Mouse (Mus musculus) embryonic facial prominence, embryonic 13.5 days (tissue): Measurements from ENCODE around the gene Havcr1. TPM values are rescaled to one million over a fixed set of nuclear protein-coding genes. Genes with fewer than 3 reads are reported as not detected.
"Not testable (repeated sequence)": the region's sequence is repeated elsewhere in the genome, so short reads cannot be mapped to it uniquely, and the experiment has no call there.

Experiments used
- ATAC-seq: fragments of 200-750 bp; cut with Nextera tagmentation; 2 replicates; pipeline ENCODE4 v1.8.0; 2017; ENCODE audit warnings: low read depth; ENCODE audit not compliant: insufficient number of reproducible peaks, insufficient read depth, low FRiP score, low TSS enrichment
- H3K27ac ChIP-seq: fragments of 300-500 bp; sonication (generic); 2 replicates; pipeline ENCODE4 v1.5.1; 2015; ENCODE audit warnings: moderate library complexity, mild to moderate bottlenecking, inconsistent platforms
- H3K27me3 ChIP-seq: fragments of 300-500 bp; sonication (generic); 2 replicates; pipeline ENCODE4 v1.6.1; 2015; ENCODE audit warnings: mild to moderate bottlenecking, inconsistent platforms
- H3K36me3 ChIP-seq: fragments of 300-500 bp; sonication (generic); 2 replicates; pipeline ENCODE4 v1.6.1; 2015; ENCODE audit warnings: mild to moderate bottlenecking, inconsistent platforms
- H3K4me1 ChIP-seq: fragments of 300-500 bp; sonication (generic); 2 replicates; pipeline ENCODE4 v1.6.1; 2015; ENCODE audit warnings: inconsistent platforms
- H3K4me2 ChIP-seq: fragments of 300-500 bp; sonication (generic); 2 replicates; pipeline ENCODE4 v1.6.1; 2015; ENCODE audit warnings: moderate library complexity, mild to moderate bottlenecking, inconsistent platforms
- H3K4me3 ChIP-seq: fragments of 300-500 bp; sonication (generic); 2 replicates; pipeline ENCODE4 v1.5.1; 2015; ENCODE audit warnings: mild to moderate bottlenecking, inconsistent platforms
- H3K9ac ChIP-seq: fragments of 300-500 bp; sonication (generic); 2 replicates; pipeline ENCODE4 v1.6.1; 2015; ENCODE audit warnings: mild to moderate bottlenecking, inconsistent platforms
- H3K9me3 ChIP-seq: fragments of 300-500 bp; sonication (generic); 2 replicates; pipeline ENCODE4 v1.6.1; 2016; ENCODE audit warnings: inconsistent platforms
- WGBS: fragments of 180-500 bp; shearing (Covaris S2); methylation state at CpG from one replicate; pipeline ENCODE4 v1.1.7; 2015; ENCODE audit warnings: mixed read lengths; 5-methylcytosine and 5-hydroxymethylcytosine counted together
- polyA plus RNA-seq: library from polyadenylated mRNA; unstranded; fragments of >200 nt; fragmentation: Nextera tagmentation; extraction: Ambion mirVana; gene quantifications from 2 replicates; pipeline ENCODE4 v1.2.1, GENCODE M21; 2015

Gene Havcr1
- polyA plus RNA-seq, result not detected in 2 replicates

DNA sequence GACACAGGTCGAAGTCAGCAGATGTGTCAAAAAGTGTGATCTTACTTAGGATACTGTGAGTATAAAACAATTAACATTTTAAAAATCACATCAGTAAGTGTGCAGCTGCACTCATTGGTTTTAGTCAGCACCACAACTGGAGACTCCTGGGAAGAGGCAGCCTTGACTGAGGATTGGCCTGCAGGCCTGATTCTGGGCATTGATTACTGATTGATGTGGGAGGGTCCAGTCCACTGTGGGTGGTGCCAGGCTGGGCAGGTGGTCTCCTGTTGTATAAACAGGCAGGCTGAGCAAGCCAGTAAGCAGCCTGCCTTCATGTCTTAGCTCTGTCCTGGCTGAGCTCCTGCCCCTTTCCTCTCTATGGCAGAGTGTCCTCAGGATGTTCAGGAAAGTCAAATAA lies at the start of gene Havcr1:
Gene Havcr1, plus strand, starts transcription at position 5 of the 400 bp plus-strand sequence.
- not testable (repeated sequence) for H3K9me3 ChIP-seq

GRCm38 (mm10) chr11:46690136-46690535 lies 44.7 kb upstream of the Havcr1 start:
- no peak overlapping the region for H3K4me3 ChIP-seq
- 86% methylated on average over 2 of the region's 2 CpGs for WGBS
- H3K4me2 ChIP-seq, result no peak overlapping the region
- no peaks in the 10 kb centered on the region for H3K4me1 ChIP-seq
- H3K27ac ChIP-seq, result no peak overlapping the region
- no peak overlapping the region for H3K9ac ChIP-seq
- H3K36me3 ChIP-seq, result no peaks in the 10 kb centered on the region
- no peak for ATAC-seq
- H3K9me3 ChIP-seq, result no peaks in the 10 kb centered on the region
- H3K27me3 ChIP-seq, result no peaks in the 10 kb centered on the region

More for the DNA sequence above, at the start of gene Havcr1:
- not testable (repeated sequence) for H3K9ac ChIP-seq, H3K4me1 ChIP-seq, H3K27ac ChIP-seq, ATAC-seq, H3K4me3 ChIP-seq, H3K27me3 ChIP-seq, H3K36me3 ChIP-seq, H3K4me2 ChIP-seq
- 93% methylated on average over 1 of the region's 1 CpGs for WGBS

- H3K9me3 ChIP-seq, H3K9ac ChIP-seq, ATAC-seq, H3K4me1 ChIP-seq, H3K4me3 ChIP-seq, H3K4me2 ChIP-seq, H3K36me3 ChIP-seq, H3K27ac ChIP-seq, H3K27me3 ChIP-seq: not testable (repeated sequence)
- WGBS, result 70% methylated on average over 2 of the region's 2 CpGs
Observed at GRCm38 (mm10) chr11:46695849-46696248, 39.0 kb upstream of the Havcr1 start.

DNA sequence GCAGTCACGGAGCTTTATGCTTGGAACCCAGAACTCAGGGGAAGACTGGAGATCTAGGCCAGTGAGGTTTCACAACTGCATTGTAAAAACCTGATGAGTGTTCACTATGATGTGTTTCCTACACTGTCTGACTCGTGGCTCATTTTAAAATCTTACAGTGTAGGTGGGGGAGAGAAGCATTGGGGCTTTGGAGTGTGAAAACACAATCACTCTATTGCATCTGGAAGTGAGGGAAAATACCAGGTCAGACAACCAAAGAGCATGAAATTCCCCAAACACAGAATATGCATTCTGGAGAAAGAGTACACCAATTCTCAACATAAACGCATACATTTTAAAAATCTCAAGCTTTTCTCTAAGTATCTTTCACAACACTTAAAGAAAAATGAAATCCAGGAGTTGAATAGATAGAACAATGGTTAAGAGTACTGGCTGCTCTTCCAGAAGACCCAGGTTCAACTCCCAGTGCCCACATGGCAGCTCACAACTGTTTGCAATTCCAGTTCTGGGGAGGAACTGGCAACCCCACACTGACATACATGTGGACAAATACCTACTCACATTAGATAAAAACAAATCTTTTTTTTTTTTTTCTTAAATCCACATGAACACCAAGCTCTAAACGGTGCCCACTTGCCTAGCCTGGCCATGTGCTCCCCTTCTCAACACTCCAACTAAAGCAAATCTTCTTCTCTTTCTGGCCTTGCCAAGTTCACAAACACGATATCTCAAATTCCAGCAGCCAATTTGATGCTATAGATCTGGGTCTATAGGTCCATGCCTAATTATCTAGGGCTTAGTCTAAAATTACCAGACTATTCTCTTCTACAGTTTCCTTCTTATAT lies 37.2 kb upstream of the Havcr1 start:
- no peak overlapping the region for H3K27ac ChIP-seq
- no peaks in the 10 kb centered on the region for H3K4me1 ChIP-seq
- H3K4me2 ChIP-seq, result no peak overlapping the region
- no peaks in the 10 kb centered on the region for H3K27me3 ChIP-seq
- H3K9ac ChIP-seq, result no peak overlapping the region
- no peak for ATAC-seq
- H3K4me3 ChIP-seq, result no peak overlapping the region
- 73% methylated on average over 5 of the region's 5 CpGs for WGBS
- 0 out of 2 replicates have a peak, but pooled peaks cover 3% of the 10 kb centered on the region for H3K9me3 ChIP-seq
- H3K36me3 ChIP-seq, result no peaks in the 10 kb centered on the region

GRCm38 (mm10) chr11:46698278-46698655 lies 36.6 kb upstream of the Havcr1 start:
- Histone ChIP-seq H3K27me3 (no peaks in the 10 kb centered on the region), H3K9ac (no peak overlapping the region), H3K27ac (no peak overlapping the region), H3K4me3 (no peak overlapping the region), H3K36me3 (no peaks in the 10 kb centered on the region), H3K4me1 (no peaks in the 10 kb centered on the region), H3K9me3 (0 out of 2 replicates have a peak, but pooled peaks cover 3% of the 10 kb centered on the region), H3K4me2 (no peak overlapping the region)
- WGBS, result 80% methylated on average over 6 of the region's 6 CpGs
- no peak for ATAC-seq

DNA sequence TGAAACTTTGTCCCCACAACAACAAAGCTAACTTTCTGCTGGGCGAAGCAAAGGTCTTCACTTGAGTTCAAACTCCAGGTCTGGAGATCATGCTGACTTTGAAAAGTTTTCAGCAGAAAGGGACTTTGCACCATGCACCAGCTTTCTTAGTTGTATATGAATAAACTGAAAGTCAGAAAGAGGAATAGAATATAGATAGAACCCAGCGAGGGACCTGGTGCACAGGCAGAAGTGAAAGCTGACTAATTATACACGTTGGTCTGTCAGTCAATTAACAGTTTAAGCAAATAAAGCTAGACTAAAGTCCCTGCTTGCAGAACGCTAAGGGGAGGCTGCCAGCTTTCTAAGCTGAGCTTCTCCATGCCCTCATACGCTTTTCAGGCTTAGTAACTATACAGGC lies 36.0 kb upstream of the Havcr1 start:
- H3K9me3 ChIP-seq, result 0 out of 2 replicates have a peak, but pooled peaks cover 3% of the 10 kb centered on the region
- no peaks in the 10 kb centered on the region for H3K36me3 ChIP-seq
- H3K4me1 ChIP-seq, result no peaks in the 10 kb centered on the region
- WGBS, result 82% methylated on average over 5 of the region's 5 CpGs
- H3K9ac ChIP-seq, result no peak overlapping the region
- no peak overlapping the region for H3K27ac ChIP-seq
- no peak overlapping the region for H3K4me3 ChIP-seq
- H3K4me2 ChIP-seq, result no peak overlapping the region
- no peak for ATAC-seq
- H3K27me3 ChIP-seq, result no peaks in the 10 kb centered on the region

DNA sequence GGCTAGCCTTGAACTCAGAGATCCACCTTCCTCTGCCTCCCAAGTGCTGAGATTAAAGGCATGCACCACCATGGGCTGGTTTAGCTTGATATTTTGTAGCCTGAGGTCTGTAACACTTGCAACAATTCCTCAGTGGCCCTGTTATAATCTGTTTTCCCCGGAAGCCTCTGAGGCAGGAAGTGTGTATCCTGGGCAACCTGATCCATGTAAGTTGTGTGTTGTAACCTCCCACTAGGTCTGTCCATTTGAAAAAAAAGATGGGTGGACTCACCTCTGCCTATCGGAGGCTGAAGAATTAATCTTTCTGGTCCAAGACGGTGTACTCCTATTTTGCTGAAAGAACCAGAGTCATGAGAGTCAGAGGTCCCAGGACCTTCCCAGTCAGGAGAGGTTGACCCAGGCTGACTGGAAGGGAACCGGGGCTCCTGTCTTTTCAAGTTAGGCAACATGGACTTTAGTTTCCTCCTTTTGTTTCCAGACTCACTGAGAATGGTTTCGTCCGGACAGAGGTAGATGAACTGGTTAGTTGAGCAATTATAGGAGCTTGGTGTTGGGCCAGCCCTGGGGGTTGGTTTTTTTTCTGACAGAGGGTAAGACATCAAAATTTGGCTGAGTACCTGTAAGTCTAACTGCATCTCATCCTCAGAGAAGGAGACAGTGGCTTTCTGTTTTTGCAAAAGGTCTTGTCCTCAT lies 28.1 kb upstream of the Havcr1 start, which contains the start of gene Timd2:
Gene Timd2, minus strand, starts transcription at position 398 of the 693 bp plus-strand sequence.
- Histone ChIP-seq H3K9me3 (no peaks in the 10 kb centered on the region), H3K4me2 (no peak within 1 kb of the TSS), H3K4me1 (no peaks in the 10 kb centered on the region), H3K27me3 (no peaks in the 10 kb centered on the region), H3K27ac (no peak within 1 kb of the TSS), H3K4me3 (no peak within 1 kb of the TSS), H3K9ac (no peak within 1 kb of the TSS), H3K36me3 (no peaks in the 10 kb centered on the region)
- WGBS, result 63% methylated on average over 6 of the region's 6 CpGs
- no peak for ATAC-seq

DNA sequence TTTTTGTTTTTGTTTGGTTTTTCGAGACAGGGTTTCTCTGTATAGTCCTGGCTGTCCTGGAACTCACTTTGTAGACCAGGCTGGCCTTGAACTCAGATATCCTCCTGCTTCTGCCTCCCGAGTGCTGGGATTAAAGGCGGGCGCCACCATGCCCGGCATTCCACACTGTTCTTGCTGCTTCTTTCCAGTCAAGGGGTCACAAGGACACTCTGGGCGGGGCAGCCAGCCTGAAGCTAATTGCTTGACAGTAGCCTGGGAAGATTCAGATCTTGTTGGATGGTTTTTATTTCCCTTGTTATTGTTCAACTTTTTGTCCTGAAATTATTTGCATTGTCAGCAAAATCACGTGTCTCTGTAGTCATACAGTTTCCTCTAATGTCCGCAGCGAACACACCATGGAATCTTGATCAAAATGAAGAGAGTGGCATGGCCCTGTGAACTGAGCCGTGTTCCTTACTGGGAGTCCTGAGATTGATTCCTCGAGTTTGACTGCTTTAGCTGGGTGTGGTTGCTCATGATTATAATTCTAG lies 3.3 kb upstream of the Havcr1 start:
- WGBS, result 83% methylated on average over 11 of the region's 11 CpGs

GRCm38 (mm10) chr11:46733242-46733789 lies 1.6 kb upstream of the Havcr1 start:
- H3K4me2 ChIP-seq, result no peak overlapping the region
- WGBS, result 61% methylated on average over 6 of the region's 6 CpGs
- H3K4me1 ChIP-seq, result no peaks in the 10 kb centered on the region
- no peak overlapping the region for H3K9ac ChIP-seq
- no peak overlapping the region for H3K4me3 ChIP-seq
- H3K36me3 ChIP-seq, result no peaks in the 10 kb centered on the region
- H3K27me3 ChIP-seq, result no peaks in the 10 kb centered on the region
- H3K9me3 ChIP-seq, result no peaks in the 10 kb centered on the region
- ATAC-seq, result no peak
- no peak overlapping the region for H3K27ac ChIP-seq

More for the DNA sequence above, 3.3 kb upstream of the Havcr1 start:
- Histone ChIP-seq H3K4me3 (no peak overlapping the region), H3K27me3 (no peaks in the 10 kb centered on the region), H3K4me1 (no peaks in the 10 kb centered on the region), H3K9ac (no peak overlapping the region), H3K27ac (no peak overlapping the region), H3K36me3 (no peaks in the 10 kb centered on the region), H3K4me2 (no peak overlapping the region), H3K9me3 (no peaks in the 10 kb centered on the region)
- no peak for ATAC-seq

DNA sequence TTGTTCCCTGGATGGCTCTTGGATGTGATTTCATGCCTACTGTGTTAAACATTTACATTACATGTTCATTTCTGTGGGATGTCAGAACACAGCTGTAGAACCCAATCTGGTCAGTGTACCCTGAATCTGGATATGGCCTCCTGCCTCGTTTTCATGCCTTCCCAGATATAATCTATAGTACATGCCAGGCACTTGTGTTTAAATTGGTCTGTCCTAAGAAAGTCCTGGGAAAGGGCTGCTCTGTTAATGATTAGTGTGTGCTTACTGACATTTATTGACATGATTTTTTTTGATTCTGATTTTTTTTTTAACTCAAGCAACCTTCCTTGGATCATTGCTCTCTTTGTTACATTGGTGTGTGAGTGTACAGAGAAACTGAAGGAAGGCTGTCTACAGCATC lies 263 bp upstream of the Havcr1 start:
- no peak for ATAC-seq
- Histone ChIP-seq H3K9me3 (no peaks in the 10 kb centered on the region), H3K27me3 (no peaks in the 10 kb centered on the region), H3K36me3 (no peaks in the 10 kb centered on the region), H3K27ac (no peak overlapping the region), H3K4me1 (no peaks in the 10 kb centered on the region), H3K9ac (no peak overlapping the region), H3K4me3 (no peak overlapping the region), H3K4me2 (no peak overlapping the region)
- WGBS, result 22% methylated on average over 1 of the region's 1 CpGs

GRCm38 (mm10) chr11:46739501-46739900 lies 4.6 kb downstream of the Havcr1 start:
- WGBS, result 82% methylated on average over 4 of the region's 4 CpGs
- no peaks in the 10 kb centered on the region for H3K9me3 ChIP-seq
- no peak for ATAC-seq
- no peaks in the 10 kb centered on the region for H3K36me3 ChIP-seq
- no peaks in the 10 kb centered on the region for H3K27me3 ChIP-seq
- no peak overlapping the region for H3K4me3 ChIP-seq
- H3K4me1 ChIP-seq, result no peaks in the 10 kb centered on the region
- H3K9ac ChIP-seq, result no peak overlapping the region
- no peak overlapping the region for H3K4me2 ChIP-seq
- H3K27ac ChIP-seq, result no peak overlapping the region
